Mouse (Mus musculus) heart, embryonic 13.5 days (tissue): ENCODE data around the gene Tmem182. TPM values are rescaled to one million over a fixed set of nuclear protein-coding genes. Genes with fewer than 3 reads are reported as not detected.

ENCODE experiments used
- ATAC-seq: fragments of 200-750 bp; cut with Nextera tagmentation; 2 replicates; pipeline ENCODE4 v1.8.0; 2017; ENCODE audit warnings: moderate TSS enrichment; ENCODE audit not compliant: insufficient number of reproducible peaks, low FRiP score, low TSS enrichment; ENCODE audit errors: extremely low read depth
- H3K27ac ChIP-seq: fragments of 300-500 bp; sonication (generic); replicated peaks from 2 replicates; pipeline ENCODE4 v1.5.1; 2015; ENCODE audit warnings: moderate library complexity, mild to moderate bottlenecking, inconsistent platforms
- H3K27me3 ChIP-seq: fragments of 300-500 bp; sonication (generic); replicated peaks from 2 replicates; pipeline ENCODE4 v1.6.1; 2015; ENCODE audit warnings: mild to moderate bottlenecking, inconsistent platforms
- H3K36me3 ChIP-seq: fragments of 300-500 bp; sonication (generic); 2 replicates; pipeline ENCODE4 v1.6.1; 2015; ENCODE audit warnings: mild to moderate bottlenecking, inconsistent platforms
- H3K4me1 ChIP-seq: fragments of 300-500 bp; sonication (generic); 2 replicates; pipeline ENCODE4 v1.6.1; 2015; ENCODE audit warnings: inconsistent platforms
- H3K4me2 ChIP-seq: fragments of 300-500 bp; sonication (generic); 2 replicates; pipeline ENCODE4 v1.6.1; 2015; ENCODE audit warnings: inconsistent platforms, mild to moderate bottlenecking, moderate library complexity
- H3K4me3 ChIP-seq: fragments of 300-500 bp; sonication (generic); 2 replicates; pipeline ENCODE4 v1.5.1; 2015; ENCODE audit warnings: moderate library complexity, mild to moderate bottlenecking, inconsistent platforms
- H3K9ac ChIP-seq: fragments of 300-500 bp; sonication (generic); 2 replicates; pipeline ENCODE4 v1.6.1; 2015; ENCODE audit warnings: inconsistent platforms, mild to moderate bottlenecking, moderate library complexity
- H3K9me3 ChIP-seq: fragments of 300-500 bp; sonication (generic); 2 replicates; pipeline ENCODE4 v1.6.1; 2016; ENCODE audit warnings: inconsistent platforms
- WGBS: fragments of 180-500 bp; shearing (Covaris S2); methylation state at CpG from one replicate; pipeline ENCODE4 v1.1.7; 2015; ENCODE audit warnings: mixed read lengths; 5-methylcytosine and 5-hydroxymethylcytosine counted together
- polyA plus RNA-seq: library from polyadenylated mRNA; unstranded; fragments of >200 nt; fragmentation: Nextera tagmentation; extraction: Ambion mirVana; gene quantifications from 2 replicates; pipeline ENCODE4 v1.2.1, GENCODE M21; 2015

Gene Tmem182
- polyA plus RNA-seq, 1 experiment from 2014 or later, result 22.5 TPM

GRCm38 (mm10) chr1:40776102-40776501 is 29.3 kb upstream of the Tmem182 start:
- no peak overlapping the region for H3K4me2 ChIP-seq
- 60% methylated on average over 2 of the region's 2 CpGs for WGBS
- H3K36me3 ChIP-seq, result peaks cover 46% of the 10 kb centered on the region
- no peaks in the 10 kb centered on the region for H3K27me3 ChIP-seq
- ATAC-seq, result no peak
- no peak overlapping the region for H3K27ac ChIP-seq
- peaks cover 17% of the 10 kb centered on the region for H3K9me3 ChIP-seq
- H3K9ac ChIP-seq, result no peak overlapping the region
- H3K4me1 ChIP-seq, result no peaks in the 10 kb centered on the region
- H3K4me3 ChIP-seq, result no peak overlapping the region

- no peak overlapping the region for H3K4me3 ChIP-seq
- H3K27ac ChIP-seq, result no peak overlapping the region
- H3K4me2 ChIP-seq, result no peak overlapping the region
- WGBS, result 72% methylated on average over 3 of the region's 3 CpGs
- peaks cover 48% of the 10 kb centered on the region for H3K36me3 ChIP-seq
- no peak for ATAC-seq
- H3K4me1 ChIP-seq, result no peaks in the 10 kb centered on the region
- H3K9me3 ChIP-seq, result peaks cover 17% of the 10 kb centered on the region
- no peaks in the 10 kb centered on the region for H3K27me3 ChIP-seq
- H3K9ac ChIP-seq, result no peak overlapping the region
Observed at GRCm38 (mm10) chr1:40776763-40777162, 28.6 kb upstream of the Tmem182 start.

GRCm38 (mm10) chr1:40783450-40783849 is 22.0 kb upstream of the Tmem182 start:
- Histone ChIP-seq H3K4me1 (no peaks in the 10 kb centered on the region), H3K27me3 (no peaks in the 10 kb centered on the region), H3K36me3 (peaks cover 44% of the 10 kb centered on the region), H3K9ac (no peak overlapping the region), H3K4me2 (no peak overlapping the region), H3K4me3 (no peak overlapping the region), H3K9me3 (peaks cover 16% of the 10 kb centered on the region), H3K27ac (no peak overlapping the region)
- WGBS, result 89% methylated on average over 7 of the region's 7 CpGs
- ATAC-seq, result no peak

- Histone ChIP-seq H3K27me3 (no peaks in the 10 kb centered on the region), H3K9me3 (peaks cover 7% of the 10 kb centered on the region), H3K4me1 (no peaks in the 10 kb centered on the region), H3K4me3 (no peak overlapping the region), H3K9ac (no peak overlapping the region), H3K4me2 (no peak overlapping the region), H3K36me3 (peaks cover 35% of the 10 kb centered on the region), H3K27ac (no peak overlapping the region)
- no peak for ATAC-seq
- 79% methylated on average over 9 of the region's 9 CpGs for WGBS
Observed at GRCm38 (mm10) chr1:40784306-40784705, 21.1 kb upstream of the Tmem182 start.

- no peak overlapping the region for H3K9ac ChIP-seq
- WGBS, result 77% methylated on average over 11 of the region's 11 CpGs
- no peak overlapping the region for H3K4me2 ChIP-seq
- no peaks in the 10 kb centered on the region for H3K9me3 ChIP-seq
- no peak overlapping the region for H3K4me3 ChIP-seq
- H3K36me3 ChIP-seq, result peaks cover 19% of the 10 kb centered on the region
- H3K4me1 ChIP-seq, result peaks cover 9% of the 10 kb centered on the region; the same call in 1 of the 2 replicates
- no peaks in the 10 kb centered on the region for H3K27me3 ChIP-seq
- ATAC-seq, result no peak
- H3K27ac ChIP-seq, result no peak overlapping the region
Observed at GRCm38 (mm10) chr1:40785876-40786445, 19.4 kb upstream of the Tmem182 start.

- Histone ChIP-seq H3K27me3 (no peaks in the 10 kb centered on the region), H3K36me3 (peaks cover 5% of the 10 kb centered on the region; the same call in 1 of the 2 replicates), H3K9ac (no peak overlapping the region), H3K4me1 (peaks cover 11% of the 10 kb centered on the region; the same call in 1 of the 2 replicates), H3K9me3 (no peaks in the 10 kb centered on the region), H3K4me3 (no peak overlapping the region), H3K27ac (no peak overlapping the region), H3K4me2 (no peak overlapping the region)
- WGBS, result 79% methylated on average over 6 of the region's 6 CpGs
- no peak for ATAC-seq
Observed at GRCm38 (mm10) chr1:40788956-40789355, 16.4 kb upstream of the Tmem182 start.

- peak overlapping the region; percentile 82 for H3K9ac ChIP-seq
- H3K4me1 ChIP-seq, result peaks cover 11% of the 10 kb centered on the region; the same call in 1 of the 2 replicates
- no peaks in the 10 kb centered on the region for H3K9me3 ChIP-seq
- ATAC-seq, result no peak
- H3K27ac ChIP-seq, result no peak overlapping the region
- H3K27me3 ChIP-seq, result no peaks in the 10 kb centered on the region
- WGBS, result 37% methylated on average over 5 of the region's 5 CpGs
- H3K4me3 ChIP-seq, result peak overlapping the region; percentile 83
- no peaks in the 10 kb centered on the region for H3K36me3 ChIP-seq
- peak overlapping the region; percentile 86 for H3K4me2 ChIP-seq
Observed at GRCm38 (mm10) chr1:40789666-40790233, 15.7 kb upstream of the Tmem182 start.

GRCm38 (mm10) chr1:40790324-40791141 is 14.9 kb upstream of the Tmem182 start, which contains the start of gene Mfsd9:
Gene Mfsd9, minus strand, starts transcription at chr1:40790687.
- H3K36me3 ChIP-seq, result no peaks in the 10 kb centered on the region
- H3K9me3 ChIP-seq, result no peaks in the 10 kb centered on the region
- peak within 1 kb of the TSS; percentile 83 for H3K4me3 ChIP-seq
- WGBS, result 5% methylated on average over 38 of the region's 38 CpGs
- peak; percentile 73 for ATAC-seq
- H3K4me1 ChIP-seq, result peaks cover 11% of the 10 kb centered on the region; the same call in 1 of the 2 replicates
- H3K27ac ChIP-seq, result no peak within 1 kb of the TSS
- H3K4me2 ChIP-seq, result peak within 1 kb of the TSS; percentile 86
- no peaks in the 10 kb centered on the region for H3K27me3 ChIP-seq
- peak within 1 kb of the TSS; percentile 82 for H3K9ac ChIP-seq

GRCm38 (mm10) chr1:40795508-40795907 is 9.9 kb upstream of the Tmem182 start:
- Histone ChIP-seq H3K9ac (no peak overlapping the region), H3K4me1 (peaks cover 4% of the 10 kb centered on the region; the same call in 1 of the 2 replicates), H3K4me2 (no peak overlapping the region), H3K4me3 (no peak overlapping the region), H3K9me3 (no peaks in the 10 kb centered on the region), H3K27me3 (no peaks in the 10 kb centered on the region), H3K36me3 (no peaks in the 10 kb centered on the region), H3K27ac (no peak overlapping the region)
- no peak for ATAC-seq
- 75% methylated on average over 1 of the region's 1 CpGs for WGBS

- no peak overlapping the region for H3K27ac ChIP-seq
- no peaks in the 10 kb centered on the region for H3K36me3 ChIP-seq
- no peak overlapping the region for H3K4me3 ChIP-seq
- H3K9ac ChIP-seq, result no peak overlapping the region
- H3K27me3 ChIP-seq, result no peaks in the 10 kb centered on the region
- ATAC-seq, result no peak
- H3K4me1 ChIP-seq, result no peaks in the 10 kb centered on the region
- H3K4me2 ChIP-seq, result no peak overlapping the region
- H3K9me3 ChIP-seq, result no peaks in the 10 kb centered on the region
- WGBS, result 14% methylated on average over 5 of the region's 5 CpGs
Observed at GRCm38 (mm10) chr1:40797348-40797747, 8.1 kb upstream of the Tmem182 start.

- Histone ChIP-seq H3K9ac (no peak overlapping the region), H3K27me3 (no peaks in the 10 kb centered on the region), H3K4me2 (no peak overlapping the region), H3K9me3 (no peaks in the 10 kb centered on the region), H3K36me3 (no peaks in the 10 kb centered on the region), H3K4me3 (no peak overlapping the region), H3K27ac (no peak overlapping the region), H3K4me1 (peaks cover 11% of the 10 kb centered on the region)
- no peak for ATAC-seq
- 79% methylated on average over 8 of the region's 8 CpGs for WGBS
Observed at GRCm38 (mm10) chr1:40799121-40799520, 6.3 kb upstream of the Tmem182 start.
